Mouse (Mus musculus) T-helper 1 cell (primary cell): ENCODE results near the gene Gm13278.
"Not testable (repeated sequence)": the region's sequence is repeated elsewhere in the genome, so short reads cannot be mapped to it uniquely, and the experiment has no call there.

Source experiments
- in situ Hi-C: fragments of 300-600 bp; cut with MboI, MseI; formaldehyde crosslinking; loops from one replicate; pipeline ENCODE4 v1.15.1; 2025; ENCODE audit warnings: high pct_unique_total_duplicates

The Gm13278 gene

DNA sequence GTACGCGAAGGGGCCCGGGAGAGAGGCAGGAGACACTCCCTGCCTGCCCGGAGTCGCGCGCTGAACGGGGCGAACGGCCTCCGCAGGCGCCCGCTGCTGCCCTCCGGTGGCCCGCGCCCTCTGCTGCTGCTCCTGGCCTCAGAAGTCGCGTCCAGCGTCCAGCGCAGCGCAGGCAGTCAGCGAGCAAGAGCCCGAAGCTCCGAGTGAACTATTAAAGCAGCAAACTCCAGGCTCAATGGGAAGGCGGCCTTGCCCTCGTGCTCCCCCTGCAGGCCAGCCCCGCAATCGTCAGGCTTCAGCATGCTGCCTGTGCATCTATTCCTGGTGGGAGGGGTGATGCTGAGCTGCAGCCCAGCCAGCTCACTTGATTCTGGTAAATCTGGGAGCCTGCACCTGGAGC lies at the start of gene Gm13278:
Gene Gm13278 (plus strand): TSS at position 301 of the 400 bp plus-strand sequence.
- in situ Hi-C loops: loop anchor here (25.0 kb wide), 1 partner anchor 779 kb away; no protein-coding TSS in a partner anchor

GRCm38 (mm10) chr4:88742771-88743371 lies 48.5 kb upstream of the Gm13278 start:
- in situ Hi-C loops: no loop called here

DNA sequence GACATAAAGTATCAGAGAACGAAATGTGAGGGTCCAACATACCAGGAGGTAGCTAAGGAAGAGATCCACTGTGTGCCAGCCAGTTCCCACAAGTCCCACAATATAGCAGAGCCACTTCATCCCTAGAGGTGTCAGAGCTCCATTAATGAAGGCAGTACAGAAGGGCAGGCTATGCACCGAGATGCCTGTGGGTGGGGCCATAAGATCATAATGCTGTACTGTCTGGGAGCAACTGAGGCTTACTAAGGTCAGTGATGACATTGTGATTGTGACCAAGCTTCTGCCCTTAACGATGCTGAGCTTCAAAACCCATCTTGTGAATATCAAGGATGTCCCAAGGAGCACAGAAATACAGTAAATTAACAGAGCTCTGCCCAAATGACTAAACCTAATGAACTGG lies 47.1 kb upstream of the Gm13278 start:
- in situ Hi-C loops: no loop called here

DNA sequence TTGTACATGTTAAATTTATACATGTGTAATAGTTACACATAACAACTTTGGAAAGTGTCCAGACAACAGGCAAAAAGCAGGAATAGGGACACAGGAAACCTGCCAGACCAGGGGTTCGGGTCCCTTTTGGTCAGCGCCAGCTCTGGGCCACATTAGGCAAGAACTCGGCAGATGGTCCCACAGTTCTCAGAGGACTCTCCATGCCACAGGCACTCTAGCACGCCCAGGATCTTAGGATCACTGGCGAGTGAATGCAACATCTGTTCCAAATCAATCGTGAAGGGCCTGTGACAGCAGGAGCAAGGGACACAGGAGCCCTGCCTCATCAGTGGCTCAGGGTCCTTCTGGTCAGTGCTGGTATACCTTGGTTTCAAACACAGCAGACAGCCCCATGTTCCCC lies 41.4 kb upstream of the Gm13278 start:
- in situ Hi-C loops: loop anchor here (5.0 to 10.0 kb wide), 2 partner anchors 37 to 1385 kb away; partner anchors contain the start of genes Gm13276 and Gm13277

DNA sequence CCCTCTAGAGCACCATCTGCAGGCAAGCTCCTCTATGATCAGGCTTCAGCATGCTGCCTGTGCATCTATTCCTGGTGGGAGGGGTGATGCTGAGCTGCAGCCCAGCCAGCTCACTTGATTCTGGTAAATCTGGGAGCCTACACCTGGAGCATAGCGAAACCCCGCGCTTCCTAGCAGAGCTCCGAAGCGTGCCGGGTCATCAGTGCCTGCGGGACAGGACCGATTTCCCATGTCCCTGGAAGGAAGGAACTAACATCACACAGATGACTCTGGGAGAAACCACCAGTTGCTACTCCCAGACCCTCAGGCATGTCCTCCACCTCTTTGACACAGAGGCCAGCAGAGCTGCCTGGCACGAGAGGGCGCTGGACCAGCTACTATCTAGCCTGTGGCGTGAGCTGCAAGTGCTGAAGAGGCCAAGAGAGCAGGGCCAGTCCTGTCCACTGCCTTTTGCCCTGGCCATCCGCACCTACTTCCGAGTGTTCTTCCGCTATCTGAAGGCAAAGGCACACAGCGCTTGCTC lies 36.5 kb upstream of the Gm13278 start, which contains the start of gene Gm13271:
Gene Gm13271 (plus strand): TSS at position 51 of the 523 bp plus-strand sequence.
- in situ Hi-C loops: loop anchor here (5.0 to 10.0 kb wide), 2 partner anchors 32 to 1390 kb away; partner anchors contain the start of genes Gm13276 and Gm13277

DNA sequence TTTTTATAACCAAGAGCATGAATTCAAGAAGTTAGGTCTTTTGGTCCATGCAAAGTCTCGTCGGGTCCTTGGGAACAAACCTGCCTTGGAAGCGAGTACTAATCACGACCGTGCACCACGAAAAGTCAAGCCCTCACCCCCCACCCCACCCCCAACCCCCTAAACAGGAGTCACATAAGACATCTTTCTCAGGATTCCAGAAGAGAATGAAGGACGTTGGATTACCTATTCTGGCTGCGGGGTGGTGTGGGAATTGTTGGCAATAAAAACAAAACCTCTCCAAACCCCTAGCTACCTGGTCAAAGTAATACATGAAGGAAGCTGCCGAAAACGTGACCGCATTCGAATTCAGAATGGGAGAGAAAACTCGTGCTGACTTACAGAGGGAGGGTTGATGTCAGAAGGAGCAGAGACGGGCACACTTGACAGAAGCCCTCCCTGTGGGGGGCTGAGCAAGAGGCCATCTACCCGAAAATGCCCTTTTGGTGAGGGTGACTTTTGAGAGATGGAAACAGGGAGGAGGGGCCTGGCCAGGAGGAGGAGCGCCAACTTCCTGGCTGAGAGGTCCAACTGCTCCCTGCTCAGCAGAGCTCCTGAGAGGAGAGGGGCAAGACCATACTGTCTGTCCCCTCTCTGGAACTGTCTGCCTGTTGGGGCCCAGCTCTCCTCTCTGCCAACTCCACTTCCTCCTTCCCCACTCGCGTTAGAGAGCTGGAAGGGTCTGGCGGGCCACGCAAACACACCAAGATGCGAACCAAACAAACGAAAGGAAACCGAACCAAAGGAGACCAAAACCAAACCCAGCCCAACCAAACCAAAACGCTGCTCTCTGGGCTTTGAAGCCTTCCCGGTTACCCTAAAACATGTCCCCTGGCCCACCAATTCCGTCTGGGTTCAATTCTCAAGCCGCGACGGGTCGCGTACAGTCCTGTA lies 34.5 kb upstream of the Gm13278 start:
- in situ Hi-C loops: loop anchor here (10.0 kb wide), 1 partner anchor 1392 kb away; no protein-coding TSS in a partner anchor

GRCm38 (mm10) chr4:88757628-88758031 lies 33.7 kb upstream of the Gm13278 start:
- in situ Hi-C loops: loop anchor here (10.0 kb wide), 1 partner anchor 1393 kb away; no protein-coding TSS in a partner anchor

GRCm38 (mm10) chr4:88758751-88759150 lies 32.6 kb upstream of the Gm13278 start:
- in situ Hi-C loops: loop anchor here (10.0 kb wide), 1 partner anchor 1394 kb away; no protein-coding TSS in a partner anchor

GRCm38 (mm10) chr4:88759610-88760268 lies 31.6 kb upstream of the Gm13278 start, which contains the start of gene Gm13283:
Gm13283 (plus strand) TSS chr4:88760119.
- in situ Hi-C loops: loop anchor here (10.0 kb wide), 1 partner anchor 1395 kb away; no protein-coding TSS in a partner anchor

DNA sequence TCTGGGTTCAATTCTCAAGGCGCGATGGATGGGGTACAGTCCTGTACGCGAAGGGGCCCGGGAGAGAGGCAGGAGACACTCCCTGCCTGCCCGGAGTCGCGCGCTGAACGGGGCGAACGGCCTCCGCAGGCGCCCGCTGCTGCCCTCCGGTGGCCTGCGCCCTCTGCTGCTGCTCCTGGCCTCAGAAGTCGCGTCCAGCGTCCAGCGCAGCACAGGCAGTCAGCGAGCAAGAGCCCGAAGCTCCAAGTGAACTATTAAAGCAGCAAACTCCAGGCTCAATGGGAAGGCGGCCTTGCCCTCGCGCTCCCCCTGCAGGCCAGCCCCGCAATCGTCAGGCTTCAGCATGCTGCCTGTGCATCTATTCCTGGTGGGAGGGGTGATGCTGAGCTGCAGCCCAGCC lies 30.9 kb upstream of the Gm13278 start:
- in situ Hi-C loops: not testable (repeated sequence)

GRCm38 (mm10) chr4:88761776-88762175 lies 29.6 kb upstream of the Gm13278 start:
- in situ Hi-C loops: not testable (repeated sequence)

DNA sequence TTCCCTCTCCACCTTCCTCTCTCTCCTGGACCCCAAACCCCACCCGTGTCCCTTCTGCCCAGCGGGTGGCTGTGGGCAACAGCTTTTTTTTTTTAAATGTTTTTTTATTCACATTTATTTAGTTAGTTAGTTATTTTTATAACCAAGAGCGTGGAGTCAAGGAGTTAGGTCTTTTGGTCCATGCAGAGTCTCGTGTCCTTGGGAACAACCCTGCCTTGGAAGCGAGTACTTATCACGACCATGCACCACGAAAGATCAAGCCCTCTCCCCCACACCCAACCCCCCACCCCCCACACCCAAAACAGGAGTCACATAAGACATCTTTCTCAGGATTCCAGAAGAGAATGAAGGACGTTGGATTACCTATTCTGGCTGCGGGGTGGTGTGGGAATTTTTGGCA lies 29.0 kb upstream of the Gm13278 start:
- in situ Hi-C loops: not testable (repeated sequence)

DNA sequence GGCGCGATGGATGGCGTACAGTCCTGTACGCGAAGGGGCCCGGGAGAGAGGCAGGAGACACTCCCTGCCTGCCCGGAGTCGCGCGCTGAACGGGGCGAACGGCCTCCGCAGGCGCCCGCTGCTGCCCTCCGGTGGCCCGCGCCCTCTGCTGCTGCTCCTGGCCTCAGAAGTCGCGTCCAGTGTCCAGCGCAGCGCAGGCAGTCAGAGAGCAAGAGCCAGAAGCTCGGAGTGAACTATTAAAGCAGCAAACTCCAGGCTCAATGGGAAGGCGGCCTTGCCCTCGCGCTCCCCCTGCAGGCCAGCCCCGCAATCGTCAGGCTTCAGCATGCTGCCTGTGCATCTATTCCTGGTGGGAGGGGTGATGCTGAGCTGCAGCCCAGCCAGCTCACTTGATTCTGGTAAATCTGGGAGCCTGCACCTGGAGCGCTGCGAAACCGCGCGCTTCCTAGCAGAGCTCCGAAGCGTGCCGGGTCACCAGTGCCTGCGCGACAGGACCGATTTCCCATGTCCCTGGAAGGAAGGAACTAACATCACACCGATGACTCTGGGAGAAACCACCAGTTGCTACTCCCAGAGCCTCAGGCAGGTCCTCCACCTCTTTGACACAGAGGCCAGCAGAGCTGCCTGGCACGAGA lies 27.8 kb upstream of the Gm13278 start:
- in situ Hi-C loops: not testable (repeated sequence)

- in situ Hi-C loops: loop anchor here (5.0 kb wide), 1 partner anchor 34 kb away; the partner anchor contains the start of gene Gm13288
These were observed 17.8 kb upstream of the Gm13278 start, which contains the start of gene Gm13290 for GRCm38 (mm10) chr4:88773534-88773933. Gm13290 (plus strand) TSS chr4:88773834.

DNA sequence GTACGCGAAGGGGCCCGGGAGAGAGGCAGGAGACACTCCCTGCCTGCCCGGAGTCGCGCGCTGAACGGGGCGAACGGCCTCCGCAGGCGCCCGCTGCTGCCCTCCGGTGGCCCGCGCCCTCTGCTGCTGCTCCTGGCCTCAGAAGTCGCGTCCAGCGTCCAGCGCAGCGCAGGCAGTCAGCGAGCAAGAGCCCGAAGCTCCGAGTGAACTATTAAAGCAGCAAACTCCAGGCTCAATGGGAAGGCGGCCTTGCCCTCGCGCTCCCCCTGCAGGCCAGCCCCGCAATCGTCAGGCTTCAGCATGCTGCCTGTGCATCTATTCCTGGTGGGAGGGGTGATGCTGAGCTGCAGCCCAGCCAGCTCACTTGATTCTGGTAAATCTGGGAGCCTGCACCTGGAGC lies 14.7 kb upstream of the Gm13278 start, which contains the start of gene Gm13289:
Gene Gm13289 (plus strand): TSS at position 301 of the 400 bp plus-strand sequence.
- in situ Hi-C loops: loop anchor here (25.0 kb wide), 1 partner anchor 764 kb away; no protein-coding TSS in a partner anchor

GRCm38 (mm10) chr4:88779550-88779949 lies 11.8 kb upstream of the Gm13278 start, which contains the start of gene Gm13272:
Gm13272 (plus strand) TSS chr4:88779850.
- in situ Hi-C loops: loop anchor here (25.0 kb wide), 1 partner anchor 767 kb away; no protein-coding TSS in a partner anchor

DNA sequence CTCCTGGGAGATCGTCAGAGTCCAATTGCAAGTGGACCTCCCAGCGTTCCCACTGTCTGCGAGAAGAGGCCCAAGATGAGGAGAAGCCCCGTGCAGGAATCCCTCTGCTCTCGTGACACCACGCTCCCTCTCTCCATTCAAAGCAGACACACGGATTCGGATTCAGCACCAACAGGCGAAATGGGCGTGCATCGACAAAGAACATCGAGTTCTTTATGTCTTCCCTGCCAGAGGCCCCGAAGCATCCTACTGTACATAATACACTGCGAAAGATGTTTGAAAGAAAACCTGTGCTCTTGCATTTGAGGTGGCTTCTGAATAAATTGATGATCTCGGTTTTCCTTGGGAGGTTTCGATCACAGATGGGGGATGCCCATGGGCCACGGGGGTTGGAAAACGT lies 11.0 kb upstream of the Gm13278 start:
- in situ Hi-C loops: loop anchor here (25.0 kb wide), 1 partner anchor 768 kb away; no protein-coding TSS in a partner anchor

DNA sequence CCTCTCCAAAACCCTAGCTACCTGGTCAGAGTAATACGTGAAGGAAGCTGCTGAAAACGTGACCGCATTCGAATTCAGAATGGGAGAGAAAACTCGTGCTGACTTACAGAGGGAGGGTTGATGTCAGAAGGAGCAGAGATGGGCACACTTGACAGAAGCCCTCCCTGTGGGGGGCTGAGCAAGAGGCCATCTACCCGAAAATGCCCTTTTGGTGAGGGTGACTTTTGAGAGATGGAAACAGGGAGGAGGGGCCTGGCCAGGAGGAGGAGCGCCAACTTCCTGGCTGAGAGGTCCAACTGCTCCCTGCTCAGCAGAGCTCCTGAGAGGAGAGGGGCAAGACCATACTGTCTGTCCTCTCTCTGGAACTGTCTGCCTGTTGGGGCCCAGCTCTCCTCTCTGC lies 9.5 kb upstream of the Gm13278 start, which contains the start of gene Ifnz:
Gene Ifnz (plus strand): TSS at position 301 of the 400 bp plus-strand sequence.
- in situ Hi-C loops: loop anchor here (25.0 kb wide), 1 partner anchor 770 kb away; no protein-coding TSS in a partner anchor

GRCm38 (mm10) chr4:88782335-88782734 lies 9.0 kb upstream of the Gm13278 start:
- in situ Hi-C loops: loop anchor here (25.0 kb wide), 1 partner anchor 770 kb away; no protein-coding TSS in a partner anchor

- in situ Hi-C loops: loop anchor here (5.0 to 25.0 kb wide), 2 partner anchors 33 to 773 kb away; partner anchors contain the start of gene Gm13271
These were observed 5.9 kb upstream of the Gm13278 start, which contains the start of gene Gm13276 for GRCm38 (mm10) chr4:88785409-88785808. Gm13276 (plus strand) TSS chr4:88785709.
